Mouse (Mus musculus) intestine, embryonic 15.5 days (tissue): Measurements from ENCODE around the gene Kbtbd13. TPM values are rescaled to one million over a fixed set of nuclear protein-coding genes. Genes with fewer than 3 reads are reported as not detected.

Source experiments
- ATAC-seq: fragments of 200-750 bp; cut with Nextera tagmentation; 2 replicates; pipeline ENCODE4 v1.8.0; 2017; ENCODE audit warnings: moderate TSS enrichment, moderate library complexity
- H3K27ac ChIP-seq: fragments of 300-500 bp; sonication (generic); 2 replicates; pipeline ENCODE4 v1.5.1; 2015; ENCODE audit warnings: mild to moderate bottlenecking, inconsistent platforms
- H3K27me3 ChIP-seq: fragments of 300-500 bp; sonication (generic); replicated peaks from 2 replicates; pipeline ENCODE4 v1.6.1; 2015; ENCODE audit warnings: inconsistent platforms
- H3K36me3 ChIP-seq: fragments of 300-500 bp; sonication (generic); 2 replicates; pipeline ENCODE4 v1.6.1; 2015; ENCODE audit warnings: inconsistent platforms
- H3K4me1 ChIP-seq: fragments of 300-500 bp; sonication (generic); replicated peaks from 2 replicates; pipeline ENCODE4 v1.6.1; 2015; ENCODE audit warnings: inconsistent platforms
- H3K4me2 ChIP-seq: fragments of 300-500 bp; sonication (generic); replicated peaks from 2 replicates; pipeline ENCODE4 v1.6.1; 2015; ENCODE audit warnings: mild to moderate bottlenecking, inconsistent platforms
- H3K4me3 ChIP-seq: fragments of 300-500 bp; sonication (generic); replicated peaks from 2 replicates; pipeline ENCODE4 v1.5.1; 2015; ENCODE audit warnings: inconsistent platforms
- H3K9ac ChIP-seq: fragments of 300-500 bp; sonication (generic); 2 replicates; pipeline ENCODE4 v1.6.1; 2015; ENCODE audit warnings: inconsistent platforms
- H3K9me3 ChIP-seq: fragments of 300-500 bp; sonication (generic); 2 replicates; pipeline ENCODE4 v1.6.1; 2016; ENCODE audit warnings: inconsistent platforms
- WGBS: fragments of 180-500 bp; shearing (Covaris S2); methylation state at CpG from one replicate; pipeline ENCODE4 v1.1.7; 2015; 5-methylcytosine and 5-hydroxymethylcytosine counted together
- polyA plus RNA-seq: library from polyadenylated mRNA; unstranded; fragments of >200 nt; fragmentation: Nextera tagmentation; extraction: Ambion mirVana; gene quantifications from 2 replicates; pipeline ENCODE4 v1.2.1, GENCODE M21; 2015

Gene Kbtbd13
- polyA plus RNA-seq, 1 experiment from 2014 or later, result 2.5 TPM

DNA sequence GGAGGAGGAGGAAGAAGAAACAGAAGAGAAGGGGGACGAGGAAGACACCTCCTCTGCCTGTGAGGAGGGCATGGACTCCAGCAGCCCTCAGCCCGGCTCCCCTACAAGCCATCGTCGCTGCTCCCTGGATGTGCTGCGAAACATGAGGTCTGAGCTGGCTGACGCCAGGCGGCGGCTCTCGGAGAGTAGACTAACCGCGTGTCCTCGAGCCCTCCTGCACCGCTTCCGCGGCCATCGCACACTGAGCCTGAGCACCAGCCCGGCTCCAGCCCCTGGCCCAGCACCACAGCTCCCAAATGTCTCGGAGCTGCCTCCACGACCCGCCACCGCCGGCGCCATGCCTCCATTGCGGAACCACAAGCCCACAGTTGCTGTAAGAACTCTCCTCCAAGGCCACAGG, 19.7 kb downstream of the Kbtbd13 start:
- H3K9ac ChIP-seq, result no peak overlapping the region
- no peaks in the 10 kb centered on the region for H3K9me3 ChIP-seq
- 86% methylated on average over 24 of the region's 24 CpGs for WGBS
- H3K4me1 ChIP-seq, result no peaks in the 10 kb centered on the region
- no peak overlapping the region for H3K4me2 ChIP-seq
- no peak for ATAC-seq
- no peak overlapping the region for H3K27ac ChIP-seq
- H3K4me3 ChIP-seq, result no peak overlapping the region
- peaks cover 2% of the 10 kb centered on the region; the same call in 1 of the 2 replicates for H3K27me3 ChIP-seq
- 0 out of 2 replicates have a peak, but pooled peaks cover 2% of the 10 kb centered on the region for H3K36me3 ChIP-seq

DNA sequence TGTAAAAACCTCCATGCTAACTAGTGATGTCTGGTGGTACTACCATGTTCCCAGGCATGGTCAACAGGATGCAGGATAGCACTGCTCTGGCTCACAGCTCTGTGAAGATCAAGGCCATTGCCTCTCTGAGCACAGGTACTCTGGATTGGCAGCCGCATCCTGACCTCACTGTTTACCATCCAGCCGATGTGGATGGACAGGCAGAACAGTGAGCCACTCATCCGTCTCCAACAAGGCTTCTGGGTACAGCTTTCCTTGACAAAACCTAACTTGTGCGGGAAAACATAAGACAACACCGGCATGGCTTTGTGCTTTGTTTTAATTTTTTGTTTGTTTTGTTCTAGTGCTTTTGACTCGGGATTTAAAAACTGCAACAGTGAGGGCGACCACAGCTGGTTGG, 25.7 kb downstream of the Kbtbd13 start:
- H3K9ac ChIP-seq, result no peak overlapping the region
- H3K27me3 ChIP-seq, result no peaks in the 10 kb centered on the region
- H3K4me2 ChIP-seq, result no peak overlapping the region
- WGBS, result 87% methylated on average over 7 of the region's 7 CpGs
- ATAC-seq, result no peak
- H3K27ac ChIP-seq, result no peak overlapping the region
- H3K4me1 ChIP-seq, result no peaks in the 10 kb centered on the region
- H3K36me3 ChIP-seq, result no peaks in the 10 kb centered on the region
- H3K4me3 ChIP-seq, result no peak overlapping the region
- H3K9me3 ChIP-seq, result no peaks in the 10 kb centered on the region

DNA sequence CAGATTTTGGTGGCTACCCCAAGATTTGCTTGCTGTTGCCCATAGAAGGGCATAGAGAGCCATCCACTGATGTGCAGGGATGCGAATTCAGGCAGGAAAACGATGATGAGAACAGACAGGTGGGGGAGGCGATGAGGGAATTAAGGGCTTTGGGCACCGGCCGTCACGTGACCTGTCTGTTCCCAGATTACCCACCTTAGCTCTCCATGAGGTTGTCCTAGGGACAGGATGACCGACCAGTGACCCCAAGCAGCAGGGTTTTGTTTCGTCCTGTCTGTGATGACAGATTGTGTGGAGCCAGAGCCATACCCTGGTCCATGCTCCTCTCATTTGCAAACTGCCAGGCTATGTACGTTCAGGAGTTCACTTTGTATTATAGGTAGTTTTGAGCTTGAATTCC, 27.8 kb downstream of the Kbtbd13 start:
- WGBS, result 50% methylated on average over 9 of the region's 9 CpGs
- Histone ChIP-seq H3K9me3 (no peaks in the 10 kb centered on the region), H3K4me3 (no peak overlapping the region), H3K4me1 (no peaks in the 10 kb centered on the region), H3K27me3 (no peaks in the 10 kb centered on the region), H3K27ac (no peak overlapping the region), H3K36me3 (peaks cover 11% of the 10 kb centered on the region; the same call in 1 of the 2 replicates), H3K9ac (no peak overlapping the region), H3K4me2 (no peak overlapping the region)
- ATAC-seq, result no peak

DNA sequence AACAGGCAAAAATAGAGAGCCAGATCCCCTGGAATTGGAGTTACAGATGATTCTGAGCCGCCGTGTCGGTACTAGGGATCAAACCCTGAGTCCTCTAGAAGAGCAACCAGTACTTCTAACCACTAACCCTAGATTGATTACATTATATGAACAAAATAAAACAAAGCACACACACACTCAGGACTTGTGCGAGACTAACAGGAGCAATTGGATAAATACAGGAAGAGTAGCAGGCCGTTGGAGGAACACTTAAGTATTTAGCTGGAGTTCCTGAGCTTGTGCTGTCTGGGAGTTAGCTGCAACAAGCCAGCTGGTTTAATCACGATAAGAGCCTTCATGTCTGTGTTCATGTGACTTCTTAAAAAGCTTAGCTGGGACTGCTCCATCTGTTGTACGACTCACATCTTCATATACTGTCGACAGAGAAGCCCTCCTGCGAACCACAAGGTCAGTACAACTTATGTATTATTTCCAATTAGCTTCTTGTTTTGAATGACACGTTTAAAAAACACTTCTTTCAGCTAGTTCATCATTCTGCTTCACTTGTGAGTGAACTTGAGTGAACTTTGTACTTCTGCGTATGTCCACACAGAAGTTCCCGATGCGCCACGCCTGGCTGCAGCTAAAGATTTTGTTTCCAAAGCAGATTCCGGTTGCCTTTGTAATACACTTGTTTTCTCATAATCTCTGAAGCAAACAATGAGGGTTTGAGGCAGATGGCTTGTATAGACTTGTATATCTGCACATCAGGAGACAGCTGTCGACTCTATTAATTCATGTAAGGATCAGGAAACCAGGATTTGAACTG, 30.6 kb downstream of the Kbtbd13 start, which contains the start of gene Ubap1l:
Ubap1l (plus strand) TSS at position 401 of the 808 bp plus-strand sequence.
- Histone ChIP-seq H3K9ac (no peak within 1 kb of the TSS), H3K9me3 (no peaks in the 10 kb centered on the region), H3K4me2 (no peak within 1 kb of the TSS), H3K4me1 (no peaks in the 10 kb centered on the region), H3K27ac (no peak within 1 kb of the TSS), H3K27me3 (no peaks in the 10 kb centered on the region), H3K4me3 (no peak within 1 kb of the TSS), H3K36me3 (peaks cover 21% of the 10 kb centered on the region)
- ATAC-seq, result no peak
- WGBS, result 70% methylated on average over 16 of the region's 16 CpGs

DNA sequence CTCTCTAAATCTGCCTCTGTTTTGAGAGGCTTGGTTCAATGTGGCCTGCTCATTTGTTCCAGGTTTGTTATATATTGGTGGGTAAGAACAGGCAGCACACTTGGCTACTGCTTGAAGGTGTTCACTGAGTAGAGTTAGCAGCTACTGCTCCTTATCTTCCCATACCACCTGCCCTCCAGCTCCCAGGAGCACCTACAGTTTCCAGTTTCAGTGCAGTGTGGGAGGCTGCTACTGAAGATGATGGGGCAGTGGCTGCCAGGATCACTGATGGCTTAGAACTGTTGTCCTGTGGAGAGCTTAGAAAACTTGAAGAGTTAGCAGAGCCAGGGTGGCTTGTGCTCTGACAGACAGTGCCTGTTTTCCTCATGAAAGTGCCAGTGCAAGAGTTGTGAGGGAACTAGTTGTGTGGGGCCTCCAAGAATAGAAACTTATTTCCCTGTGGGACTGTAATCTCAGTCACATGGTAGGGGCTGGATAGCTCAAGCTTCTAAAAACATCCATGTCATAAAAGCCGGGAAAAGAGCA, 32.4 kb downstream of the Kbtbd13 start:
- Histone ChIP-seq H3K9ac (no peak overlapping the region), H3K9me3 (no peaks in the 10 kb centered on the region), H3K4me2 (no peak overlapping the region), H3K36me3 (peaks cover 26% of the 10 kb centered on the region), H3K4me1 (no peaks in the 10 kb centered on the region), H3K4me3 (no peak overlapping the region), H3K27me3 (no peaks in the 10 kb centered on the region), H3K27ac (no peak overlapping the region)
- WGBS, result 79% methylated on average over 1 of the region's 1 CpGs
- no peak for ATAC-seq

DNA sequence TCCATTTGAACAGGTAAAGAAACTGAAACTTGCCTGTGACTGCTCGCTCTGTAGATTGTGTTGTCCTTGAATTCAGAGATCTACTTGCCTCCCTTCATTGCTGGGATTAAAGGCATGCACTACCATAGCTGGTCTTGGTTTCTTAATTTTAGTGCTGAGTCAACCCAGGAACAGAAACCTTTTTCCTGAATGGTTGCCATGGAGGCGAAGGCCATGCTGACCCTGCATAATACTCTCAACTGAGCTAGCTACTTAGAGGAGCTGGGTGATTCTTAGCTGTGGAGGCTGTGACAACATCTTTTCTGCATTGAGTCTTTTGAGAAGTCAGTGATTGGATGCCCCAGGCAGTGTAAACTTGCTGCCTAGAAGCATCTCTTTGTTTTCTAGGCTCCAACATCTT, 34.5 kb downstream of the Kbtbd13 start:
- H3K9me3 ChIP-seq, result no peaks in the 10 kb centered on the region
- no peaks in the 10 kb centered on the region for H3K4me1 ChIP-seq
- peaks cover 26% of the 10 kb centered on the region for H3K36me3 ChIP-seq
- no peak overlapping the region for H3K9ac ChIP-seq
- H3K4me2 ChIP-seq, result no peak overlapping the region
- ATAC-seq, result no peak
- 94% methylated on average over 2 of the region's 2 CpGs for WGBS
- no peaks in the 10 kb centered on the region for H3K27me3 ChIP-seq
- no peak overlapping the region for H3K4me3 ChIP-seq
- H3K27ac ChIP-seq, result no peak overlapping the region

DNA sequence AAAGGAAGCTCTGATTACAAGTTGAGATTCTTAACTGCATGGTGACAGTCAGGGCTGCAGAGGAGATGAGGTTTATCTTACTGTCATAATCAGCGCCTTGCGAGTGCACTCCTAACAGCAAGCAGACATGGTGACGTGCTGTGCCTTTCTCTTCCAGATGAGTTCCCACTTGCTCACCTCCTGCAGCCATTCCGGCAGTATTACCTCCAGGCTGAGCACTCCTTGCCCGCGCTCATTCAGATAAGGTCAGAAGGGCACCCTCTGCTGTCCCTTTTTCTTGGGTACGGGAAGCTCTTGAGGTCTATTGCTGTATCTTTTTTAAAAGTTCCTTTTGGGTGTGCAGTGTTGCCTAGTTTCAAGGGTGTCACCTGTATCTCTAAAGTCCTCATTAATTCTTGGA, 34.9 kb downstream of the Kbtbd13 start:
- Histone ChIP-seq H3K27ac (no peak overlapping the region), H3K36me3 (peaks cover 26% of the 10 kb centered on the region), H3K4me1 (no peaks in the 10 kb centered on the region), H3K4me2 (no peak overlapping the region), H3K4me3 (no peak overlapping the region), H3K9me3 (no peaks in the 10 kb centered on the region), H3K9ac (no peak overlapping the region), H3K27me3 (no peaks in the 10 kb centered on the region)
- 92% methylated on average over 7 of the region's 7 CpGs for WGBS
- ATAC-seq, result no peak

DNA sequence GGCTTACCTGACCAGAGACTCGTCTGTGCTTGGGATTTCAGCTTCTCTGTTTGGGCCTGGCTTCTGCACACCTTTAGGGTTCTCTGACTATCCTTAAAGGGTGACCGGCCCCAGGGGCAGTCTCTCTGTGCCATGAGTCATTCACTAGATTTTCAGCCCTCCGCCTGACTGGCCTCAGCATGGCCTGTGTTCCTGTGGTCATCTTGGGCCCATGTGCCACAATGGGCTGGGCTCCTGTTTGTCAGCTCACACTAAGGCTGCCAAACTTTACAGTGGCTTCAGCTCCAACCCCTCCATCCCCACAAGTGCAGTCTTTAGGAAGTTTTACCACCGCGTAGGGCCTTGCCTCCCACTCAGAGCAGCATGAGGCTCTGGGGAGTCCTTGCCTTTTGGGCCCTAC, 38.2 kb downstream of the Kbtbd13 start:
- 88% methylated on average over 5 of the region's 5 CpGs for WGBS
- Histone ChIP-seq H3K4me1 (no peaks in the 10 kb centered on the region), H3K27ac (no peak overlapping the region), H3K4me3 (no peak overlapping the region), H3K36me3 (peaks cover 12% of the 10 kb centered on the region), H3K9me3 (no peaks in the 10 kb centered on the region), H3K27me3 (no peaks in the 10 kb centered on the region), H3K4me2 (no peak overlapping the region), H3K9ac (no peak overlapping the region)
- ATAC-seq, result no peak

DNA sequence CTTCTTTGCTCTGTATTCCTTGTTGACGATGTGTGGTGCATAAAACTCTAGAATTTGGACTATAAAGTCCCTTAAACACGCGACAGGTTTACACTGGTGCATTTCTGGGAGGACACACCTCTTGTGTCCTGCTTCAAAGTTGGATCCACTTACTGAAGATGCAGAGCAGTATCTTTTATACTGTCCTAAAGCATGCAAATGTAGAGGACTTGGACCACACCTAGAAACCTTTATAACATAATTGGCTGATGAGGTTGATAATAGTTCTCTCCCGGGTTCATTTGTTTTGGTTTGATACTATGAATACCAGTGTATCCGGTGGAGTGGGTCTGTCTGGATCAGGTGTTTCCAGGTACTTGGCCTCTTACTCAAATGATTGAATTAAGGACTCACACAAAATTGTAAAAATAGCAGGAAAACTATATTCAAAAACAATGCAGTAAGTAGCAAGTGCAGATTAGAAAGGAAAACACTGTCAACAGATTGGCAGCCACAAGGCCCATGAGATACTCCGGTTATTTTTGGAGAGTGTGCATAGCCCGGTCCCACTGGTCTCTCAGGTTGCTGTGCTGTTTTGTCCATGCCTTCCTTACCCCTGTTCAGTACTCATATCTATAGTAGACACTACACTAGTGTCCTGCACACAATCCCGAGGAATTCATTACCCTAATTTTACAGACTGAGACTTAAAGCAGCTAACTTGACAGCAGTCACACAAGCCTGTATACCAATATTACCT, 44.2 kb downstream of the Kbtbd13 start:
- Histone ChIP-seq H3K27me3 (no peaks in the 10 kb centered on the region), H3K27ac (peak overlapping the region; percentile 98; the same call in 1 of the 2 replicates), H3K4me1 (peaks cover 8% of the 10 kb centered on the region), H3K36me3 (no peaks in the 10 kb centered on the region), H3K4me3 (peak overlapping the region; percentile 98), H3K9me3 (no peaks in the 10 kb centered on the region), H3K4me2 (peak overlapping the region; percentile 77), H3K9ac (peak overlapping the region; percentile 91)
- ATAC-seq, result 0 out of 2 replicates have a peak, but pooled peaks have one; percentile 29
- WGBS, result 36% methylated on average over 8 of the region's 8 CpGs

DNA sequence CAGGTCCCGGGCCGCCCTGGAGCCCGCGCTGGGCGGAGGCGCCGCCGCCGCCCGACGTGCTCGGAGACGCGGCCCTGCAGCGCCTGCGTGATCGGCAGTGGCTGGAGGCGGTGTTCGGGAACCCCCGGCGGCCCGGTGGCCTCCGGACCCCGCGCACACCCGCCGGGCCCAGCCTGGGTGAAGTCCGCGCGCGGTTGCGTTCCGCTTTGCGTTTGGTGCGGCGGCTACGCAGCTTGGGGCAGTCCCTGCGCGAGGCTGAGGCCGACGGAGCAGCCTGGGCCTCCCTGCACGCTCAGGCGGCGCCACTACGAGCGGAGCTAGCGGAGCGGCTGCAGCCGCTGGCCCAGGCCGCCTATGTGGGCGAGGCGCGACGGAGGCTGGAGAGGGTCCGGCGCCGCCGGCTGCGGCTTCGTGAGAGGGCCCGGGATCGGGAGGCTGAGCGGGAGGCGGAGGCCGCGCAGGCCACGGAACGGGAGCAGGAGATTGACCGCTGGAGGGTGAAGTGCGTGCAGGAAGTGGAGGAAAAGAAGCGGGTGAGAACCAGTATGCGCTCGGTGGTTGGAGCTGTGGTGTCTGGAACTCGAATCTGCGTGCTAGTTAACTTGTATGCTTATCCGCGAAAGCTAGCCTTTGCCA, 44.9 kb downstream of the Kbtbd13 start:
- H3K27me3 ChIP-seq, result no peaks in the 10 kb centered on the region
- H3K4me3 ChIP-seq, result peak overlapping the region; percentile 98
- no peaks in the 10 kb centered on the region for H3K36me3 ChIP-seq
- H3K4me2 ChIP-seq, result peak overlapping the region; percentile 77
- peak overlapping the region; percentile 98 for H3K27ac ChIP-seq
- H3K9me3 ChIP-seq, result no peaks in the 10 kb centered on the region
- peak; percentile 80 for ATAC-seq
- peaks cover 8% of the 10 kb centered on the region for H3K4me1 ChIP-seq
- under 1% methylated on average over 77 of the region's 77 CpGs for WGBS
- peak overlapping the region; percentile 91 for H3K9ac ChIP-seq

DNA sequence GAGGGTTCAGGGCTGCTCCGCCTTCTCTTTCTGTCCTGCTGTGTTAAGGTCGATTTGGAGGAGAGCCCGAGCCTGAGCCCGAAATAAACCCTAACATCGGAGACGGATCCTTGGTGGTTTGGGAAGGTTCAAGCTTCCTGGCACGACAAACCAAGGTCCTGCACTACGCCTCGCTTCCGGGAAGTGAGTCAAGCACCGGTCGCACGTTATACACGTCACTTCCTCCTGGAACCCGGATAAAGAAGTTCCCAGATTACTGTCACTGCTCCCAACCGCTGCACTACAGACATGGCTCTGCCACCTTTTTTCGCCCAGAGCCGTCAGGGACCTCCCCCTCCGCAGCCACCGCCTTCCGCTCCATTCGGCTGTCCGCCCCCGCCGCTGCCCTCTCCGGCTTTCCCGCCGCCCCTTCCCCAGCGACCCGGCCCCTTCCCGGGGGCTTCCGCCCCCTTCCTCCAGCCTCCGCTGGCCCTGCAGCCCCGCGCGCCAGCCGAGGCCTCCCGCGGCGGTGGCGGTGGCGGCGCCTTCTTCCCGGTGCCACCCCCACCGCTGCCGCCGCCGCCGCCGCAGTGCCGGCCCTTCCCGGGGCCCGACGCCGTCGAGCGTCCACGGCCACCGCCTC, 45.5 kb downstream of the Kbtbd13 start, which contains the start of gene Pdcd7:
Pdcd7 (plus strand) TSS at position 251 of the 622 bp plus-strand sequence.
- peak; percentile 95 for ATAC-seq
- H3K27ac ChIP-seq, result peak within 1 kb of the TSS; percentile 98

More for the DNA sequence above, 45.5 kb downstream of the Kbtbd13 start, which contains the start of gene Pdcd7:
- Histone ChIP-seq H3K9ac (peak within 1 kb of the TSS; percentile 91), H3K4me2 (peak within 1 kb of the TSS; percentile 77), H3K9me3 (no peaks in the 10 kb centered on the region), H3K4me3 (peak within 1 kb of the TSS; percentile 98), H3K4me1 (peaks cover 8% of the 10 kb centered on the region), H3K27me3 (no peaks in the 10 kb centered on the region), H3K36me3 (no peaks in the 10 kb centered on the region)
- WGBS, result under 1% methylated on average over 58 of the region's 59 CpGs
